Mouse (Mus musculus) heart, adult 2 months (tissue): ENCODE results near the gene Eml6.

Experiments
- CTCF ChIP-seq: fragments of 200-600 bp; IDR thresholded peaks from 2 replicates; pipeline ENCODE4 v1.8.1; 2022; ENCODE audit warnings: antibody characterized with exemption, mild to moderate bottlenecking, moderate library complexity
- POLR2A ChIP-seq: fragments of 200-500 bp; IDR thresholded peaks from 2 replicates; pipeline ENCODE4 v1.6.1; 2011; ENCODE audit warnings: mild to moderate bottlenecking, low read depth, low read length, control low read depth; ENCODE audit not compliant: insufficient read depth

- TF ChIP-seq CTCF = no peak
- TF ChIP-seq POLR2A = no peak
These were observed 263.1 kb downstream of the Eml6 start for GRCm38 (mm10) chr11:29762768-29763167.
